Mouse (Mus musculus) myocyte (in vitro differentiated cells): ENCODE measurements around the gene Tescl. TPM values are rescaled to one million over a fixed set of nuclear protein-coding genes. Genes with fewer than 3 reads are reported as not detected.

Experiments used
- H3K27me3 ChIP-seq: one replicate; pipeline ENCODE4 v1.6.1; 2011; ENCODE audit not compliant: control insufficient read depth, insufficient read depth, insufficient read length
- H3K36me3 ChIP-seq: one replicate; pipeline ENCODE4 v1.6.1; 2011; ENCODE audit not compliant: control insufficient read depth, insufficient read depth
- H3K4me2 ChIP-seq: one replicate; pipeline ENCODE4 v1.6.1; 2011; ENCODE audit warnings: low read depth, control low read depth
- H3K4me3 ChIP-seq: one replicate; pipeline ENCODE4 v1.5.1; 2011; ENCODE audit warnings: mild to moderate bottlenecking, control low read depth, moderate library complexity
- H3K79me2 ChIP-seq: one replicate; pipeline ENCODE4 v1.6.1; 2011; ENCODE audit not compliant: control insufficient read depth, insufficient read depth
- H3ac ChIP-seq: one replicate; pipeline ENCODE4 v1.6.1; 2011; ENCODE audit not compliant: control insufficient read depth, insufficient read length
- CEBPB ChIP-seq: IDR thresholded peaks from 2 replicates; pipeline ENCODE4 v1.6.1; 2011; ENCODE audit warnings: mild to moderate bottlenecking, moderate library complexity; ENCODE audit not compliant: poor library complexity, insufficient read depth, severe bottlenecking
- E2F4 ChIP-seq: IDR thresholded peaks from one replicate; pipeline ENCODE4 v1.6.1; 2011; ENCODE audit warnings: mild to moderate bottlenecking, control low read depth, moderate library complexity; ENCODE audit not compliant: insufficient read depth
- MAX ChIP-seq: IDR thresholded peaks from one replicate; pipeline ENCODE4 v1.6.1; 2011; ENCODE audit warnings: low read depth, mild to moderate bottlenecking, control low read depth
- MYOD1 ChIP-seq, 3 experiments: IDR thresholded peaks; one replicate each; pipeline ENCODE4 v1.6.1; 2011; ENCODE audit warnings: control low read depth in 2 of 3, low read depth in 2 of 3, mild to moderate bottlenecking in 2 of 3, moderate library complexity in 1 of 3; ENCODE audit not compliant: insufficient read length in 2 of 3, control insufficient read depth in 1 of 3
- MYOG ChIP-seq, 3 experiments: IDR thresholded peaks; one replicate each; pipeline ENCODE4 v1.6.1; 2011; ENCODE audit warnings: control low read depth in 2 of 3, low read depth in 2 of 3, mild to moderate bottlenecking in 2 of 3; ENCODE audit not compliant: insufficient read length in 2 of 3, control insufficient read depth in 1 of 3, insufficient read depth in 1 of 3
- POLR2A ChIP-seq: IDR thresholded peaks from one replicate; pipeline ENCODE4 v1.6.1; 2011; ENCODE audit warnings: low read depth, mild to moderate bottlenecking, control low read depth, moderate library complexity; ENCODE audit not compliant: insufficient read length
- POLR2AphosphoS2 ChIP-seq: IDR thresholded peaks from one replicate; pipeline ENCODE4 v1.6.1; 2011; ENCODE audit warnings: low read depth, control low read depth; ENCODE audit not compliant: insufficient read length
- REST ChIP-seq: IDR thresholded peaks from one replicate; pipeline ENCODE4 v1.6.1; 2011; ENCODE audit warnings: mild to moderate bottlenecking, control low read depth, moderate library complexity; ENCODE audit not compliant: insufficient read depth, insufficient read length
- SRF ChIP-seq: IDR thresholded peaks from one replicate; pipeline ENCODE4 v1.6.1; 2011; ENCODE audit warnings: low read depth; ENCODE audit not compliant: control insufficient read depth, insufficient read length
- TCF12 ChIP-seq: IDR thresholded peaks from one replicate; pipeline ENCODE4 v1.6.1; 2011; ENCODE audit warnings: mild to moderate bottlenecking, control low read depth; ENCODE audit not compliant: poor library complexity, insufficient read depth, severe bottlenecking
- TCF3 ChIP-seq: IDR thresholded peaks from one replicate; pipeline ENCODE4 v1.6.1; 2011; ENCODE audit warnings: low read depth, control low read depth; ENCODE audit not compliant: insufficient read length
- USF1 ChIP-seq: IDR thresholded peaks from one replicate; pipeline ENCODE4 v1.6.1; 2011; ENCODE audit warnings: low read depth, mild to moderate bottlenecking, control low read depth, moderate library complexity
- polyA plus RNA-seq: library from polyadenylated mRNA; unstranded; fragments of >200 nt; fragmentation: generic; extraction: Trizol; gene quantifications from one replicate; pipeline ENCODE4 v1.2.1, GENCODE M21; 2012; ENCODE audit warnings: missing spikeins

Tescl gene
- polyA plus RNA-seq, 1 experiment = 0.05 TPM

DNA sequence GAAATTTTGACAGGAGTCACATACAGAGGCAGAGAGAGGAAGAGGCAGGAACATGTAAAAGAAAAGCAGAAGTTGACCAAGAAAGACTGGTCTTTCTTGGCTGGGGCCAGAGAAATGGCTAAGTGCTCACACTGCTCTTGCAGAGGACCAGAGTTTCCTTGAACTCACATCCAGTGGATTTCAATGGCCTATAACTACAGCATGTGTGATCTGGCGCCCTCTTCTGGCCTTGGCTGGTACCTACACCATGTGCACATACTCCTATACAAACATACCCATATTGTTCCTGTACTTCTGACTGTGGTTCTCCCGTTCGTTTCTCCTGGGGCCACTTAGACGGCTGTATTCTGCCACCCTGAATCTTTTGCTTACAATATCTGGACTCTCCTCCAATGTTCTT, 27.3 kb upstream of the Tescl start:
- Histone ChIP-seq H3K36me3 (no peaks in the 10 kb centered on the region), H3K4me2 (no peak overlapping the region), H3ac (no peak overlapping the region), H3K4me3 (no peak overlapping the region), H3K79me2 (no peaks in the 10 kb centered on the region), H3K27me3 (peaks cover 2% of the 10 kb centered on the region)
- TF ChIP-seq TCF3 (no peak), MYOD1 (IDR thresholded peaks at IDR 0.05; ENCODE audit: control insufficient read depth in 1 of 3, insufficient read length in 2 of 3, low read depth in 2 of 3) (no peak), E2F4 (no peak), USF1 (no peak), POLR2AphosphoS2 (no peak), MAX (no peak), REST (no peak), TCF12 (no peak), MYOG (IDR thresholded peaks at IDR 0.05; ENCODE audit: control insufficient read depth in 1 of 3, insufficient read depth in 1 of 3, insufficient read length in 2 of 3, low read depth in 2 of 3) (no peak), SRF (no peak)

DNA sequence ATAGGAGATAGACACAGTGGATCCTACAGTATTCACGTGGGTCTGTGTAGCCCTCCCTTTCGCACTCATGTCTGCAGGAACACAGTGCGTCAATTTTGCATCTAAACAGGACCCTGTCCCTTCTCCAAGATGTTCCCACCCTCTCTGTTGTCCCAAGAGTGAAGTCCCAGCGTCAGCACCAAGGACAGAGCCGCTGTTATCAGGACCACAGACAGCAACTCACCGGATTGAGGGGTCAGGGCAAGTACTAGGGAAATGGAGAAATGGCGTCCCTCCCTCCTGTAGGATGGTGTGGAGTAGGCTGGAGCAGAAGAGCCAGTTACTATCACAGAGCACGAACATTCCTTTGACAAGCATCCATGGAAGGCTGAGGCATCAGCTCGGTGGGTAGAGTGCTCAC, 25.5 kb upstream of the Tescl start:
- TF ChIP-seq TCF12 (no peak), REST (peak; percentile 91), MAX (no peak)
- H3ac ChIP-seq = no peak overlapping the region
- H3K4me2 ChIP-seq = no peak overlapping the region
- peaks cover 17% of the 10 kb centered on the region for H3K27me3 ChIP-seq
- no peaks in the 10 kb centered on the region for H3K79me2 ChIP-seq
- H3K4me3 ChIP-seq = no peak overlapping the region
- no peaks in the 10 kb centered on the region for H3K36me3 ChIP-seq

DNA sequence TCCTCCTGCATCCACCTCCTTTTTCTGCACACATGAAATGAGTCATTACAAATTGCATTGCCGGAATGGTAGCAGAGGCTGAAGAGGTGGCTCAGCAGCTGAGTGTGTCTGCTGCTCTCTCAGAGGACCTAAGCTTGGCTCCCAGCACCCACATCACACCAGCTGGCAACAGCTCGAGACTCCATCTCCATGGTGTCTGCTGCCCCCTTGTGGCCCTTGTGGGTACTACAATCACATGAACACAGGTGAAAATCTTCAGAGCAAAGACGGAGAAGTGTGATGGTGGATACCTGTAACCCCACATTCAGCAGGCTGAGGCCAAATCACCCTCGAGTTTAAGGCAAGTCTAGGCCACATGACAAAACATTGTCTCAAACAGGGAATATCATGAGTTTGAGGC, 24.2 kb upstream of the Tescl start:
- Histone ChIP-seq H3K4me2 (no peak overlapping the region), H3K79me2 (no peaks in the 10 kb centered on the region), H3ac (no peak overlapping the region), H3K27me3 (peaks cover 31% of the 10 kb centered on the region), H3K4me3 (no peak overlapping the region), H3K36me3 (no peaks in the 10 kb centered on the region)
- TF ChIP-seq POLR2AphosphoS2 (no peak), MYOG (IDR thresholded peaks at IDR 0.05; ENCODE audit: control insufficient read depth in 1 of 3, insufficient read depth in 1 of 3, insufficient read length in 2 of 3, low read depth in 2 of 3) (no peak), MYOD1 (IDR thresholded peaks at IDR 0.05; ENCODE audit: control insufficient read depth in 1 of 3, insufficient read length in 2 of 3, low read depth in 2 of 3) (no peak), TCF3 (no peak), MAX (no peak), USF1 (no peak), CEBPB (no peak), SRF (no peak), TCF12 (no peak), E2F4 (no peak), POLR2A (no peak), REST (no peak)

DNA sequence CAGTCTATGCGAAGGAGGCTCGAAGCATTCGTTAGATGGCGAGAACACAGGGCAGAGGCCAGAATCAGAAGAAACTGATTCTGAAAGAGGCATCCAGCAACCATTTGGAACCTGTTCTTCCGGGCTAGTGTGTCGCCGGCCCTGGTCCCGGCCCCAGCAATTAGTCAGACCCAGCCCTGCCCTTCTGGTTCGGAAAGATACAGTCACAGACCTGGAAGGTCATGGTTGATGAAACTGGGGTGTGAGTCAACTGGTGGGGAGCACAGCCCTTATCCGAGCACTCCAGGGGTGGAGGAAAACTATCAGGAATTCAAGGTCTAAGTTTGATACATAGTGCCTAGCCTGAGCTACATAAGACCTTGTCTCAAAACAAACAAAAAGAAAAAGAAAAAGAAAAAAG, 22.3 kb upstream of the Tescl start:
- Histone ChIP-seq H3K4me2 (no peak overlapping the region), H3K79me2 (no peaks in the 10 kb centered on the region), H3K27me3 (peaks cover 46% of the 10 kb centered on the region), H3ac (no peak overlapping the region), H3K4me3 (no peak overlapping the region), H3K36me3 (no peaks in the 10 kb centered on the region)
- TF ChIP-seq POLR2AphosphoS2 = no peak
- no peak for TF ChIP-seq MYOG (IDR thresholded peaks at IDR 0.05; ENCODE audit: control insufficient read depth in 1 of 3, insufficient read depth in 1 of 3, insufficient read length in 2 of 3, low read depth in 2 of 3)
- no peak for TF ChIP-seq USF1
- no peak for TF ChIP-seq CEBPB
- no peak for TF ChIP-seq SRF
- no peak for TF ChIP-seq TCF3
- TF ChIP-seq REST = no peak
- TF ChIP-seq TCF12 = no peak
- TF ChIP-seq E2F4 = no peak
- no peak for TF ChIP-seq POLR2A
- TF ChIP-seq MYOD1 (IDR thresholded peaks at IDR 0.05; ENCODE audit: control insufficient read depth in 1 of 3, insufficient read length in 2 of 3, low read depth in 2 of 3) = no peak
- no peak for TF ChIP-seq MAX

DNA sequence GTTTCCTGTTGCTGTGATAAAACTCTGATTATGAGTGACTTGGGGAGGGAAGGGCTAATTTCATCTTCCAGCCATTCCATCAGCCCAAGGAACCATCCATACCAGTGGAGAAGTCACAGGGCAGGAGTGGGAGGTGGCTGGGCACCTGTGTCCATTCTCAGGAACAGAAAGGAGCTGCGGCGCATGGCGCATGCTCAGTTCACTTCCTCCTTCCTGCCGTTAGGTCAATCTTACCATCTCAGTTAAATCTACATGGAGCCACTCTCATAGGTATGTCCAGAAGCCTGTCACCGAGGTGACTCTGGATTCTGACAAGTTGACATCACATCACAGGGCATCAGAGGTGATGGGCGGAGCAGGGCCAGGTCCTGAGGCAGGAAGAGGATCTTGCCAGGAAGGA, 21.9 kb upstream of the Tescl start:
- Histone ChIP-seq H3ac (no peak overlapping the region), H3K79me2 (no peaks in the 10 kb centered on the region), H3K4me3 (no peak overlapping the region), H3K27me3 (peaks cover 47% of the 10 kb centered on the region), H3K36me3 (no peaks in the 10 kb centered on the region), H3K4me2 (no peak overlapping the region)
- no peak for TF ChIP-seq USF1
- TF ChIP-seq MAX = no peak
- no peak for TF ChIP-seq REST
- TF ChIP-seq MYOD1 (IDR thresholded peaks at IDR 0.05; ENCODE audit: control insufficient read depth in 1 of 3, insufficient read length in 2 of 3, low read depth in 2 of 3) = no peak
- TF ChIP-seq MYOG (IDR thresholded peaks at IDR 0.05; ENCODE audit: control insufficient read depth in 1 of 3, insufficient read depth in 1 of 3, insufficient read length in 2 of 3, low read depth in 2 of 3) = no peak
- no peak for TF ChIP-seq E2F4
- no peak for TF ChIP-seq TCF12
- TF ChIP-seq POLR2AphosphoS2 = no peak
- TF ChIP-seq POLR2A = no peak
- TF ChIP-seq SRF = no peak
- no peak for TF ChIP-seq CEBPB
